17 mouse cellular contexts compared by ENCODE assay signal in the genomic region with DNA sequence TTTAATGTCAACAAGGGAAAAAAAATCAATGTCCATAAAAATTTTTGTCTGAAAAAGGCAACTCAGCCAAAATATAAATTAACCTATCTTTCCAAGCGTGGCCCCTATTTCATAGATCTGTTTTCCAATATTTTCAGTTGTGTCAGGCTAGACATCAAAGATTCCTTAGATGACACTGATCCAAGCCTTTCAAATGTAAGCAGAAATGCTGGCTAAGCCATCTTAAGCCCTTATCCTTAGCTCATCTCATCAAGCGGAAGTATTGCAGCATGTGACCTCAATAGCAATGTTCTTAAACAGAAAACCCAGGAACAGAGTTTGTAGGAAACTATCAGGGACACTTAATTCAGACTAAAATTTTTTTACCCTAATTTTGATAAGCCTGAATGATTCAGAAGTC.
DNase-seq lines count a peak whose midpoint lies in the region; ATAC-seq and TF ChIP-seq lines count a peak whose summit lies in the region.
"Had no signal": no experiment of that assay in that cellular context is flagged by ENCODE, and none has a peak within 500 bp of the region (broad histone marks: within the 10 kb centered on the region; RNA-seq: fewer than 3 reads in every experiment).

No protein-coding gene starts in this region.

- no peak overlapping the region for H3K4me2 ChIP-seq in forebrain, postnatal 0 days (ENCODE audit: low read depth)
- no peak overlapping the region for H3K4me2 ChIP-seq in forebrain, embryonic 15.5 days (replicated peaks)
- H3K4me2 ChIP-seq in hindbrain, postnatal 0 days (ENCODE audit: low read depth, low read length) = no peak overlapping the region
- H3K4me2 ChIP-seq in neural tube, embryonic 14.5 days (ENCODE audit: low read depth, low read length) = peak overlapping the region; percentile 4; the same call in 1 of the 2 replicates
- H3K4me2 ChIP-seq: lung, embryonic 15.5 days; stomach, embryonic 15.5 days had no signal

- H3K9ac ChIP-seq in forebrain, postnatal 0 days = no peak overlapping the region
- no peak overlapping the region for H3K9ac ChIP-seq in forebrain, embryonic 15.5 days (replicated peaks)
- H3K9ac ChIP-seq in hindbrain, postnatal 0 days (replicated peaks; ENCODE audit: low read length) = no peak overlapping the region
- H3K9ac ChIP-seq in neural tube, embryonic 14.5 days (replicated peaks; ENCODE audit: low read depth, low read length) = no peak overlapping the region
- H3K9ac ChIP-seq: liver, embryonic 14.5 days; lung, embryonic 15.5 days; stomach, embryonic 15.5 days had no signal

- no peak overlapping the region for H3K27ac ChIP-seq in forebrain, postnatal 0 days (ENCODE audit: low read depth, low read length)
- H3K27ac ChIP-seq in forebrain, embryonic 15.5 days (replicated peaks) = no peak overlapping the region; the same call in 1 of the 2 replicates
- H3K27ac ChIP-seq in hindbrain, postnatal 0 days = peak overlapping the region; percentile 49; the same call in 1 of the 2 replicates
- peak overlapping the region; percentile 80 for H3K27ac ChIP-seq in neural tube, embryonic 14.5 days (ENCODE audit: low read depth, low read length)
- no peak overlapping the region for H3K27ac ChIP-seq in thymus, adult 2 months (ENCODE audit: control insufficient read depth, insufficient read depth, low read length)
- H3K27ac ChIP-seq: liver, embryonic 14.5 days; lung, embryonic 15.5 days; macrophage; stomach, embryonic 15.5 days had no signal

- ATAC-seq in forebrain, postnatal 0 days = 0 out of 2 replicates have a peak, but pooled peaks have one; percentile 23
- no peak for ATAC-seq in forebrain, embryonic 15.5 days (replicated peaks)
- ATAC-seq in hindbrain, postnatal 0 days = no peak
- ATAC-seq in neural tube, embryonic 14.5 days (ENCODE audit: low read depth) = peak; percentile 47

- H3K9me3 ChIP-seq in forebrain, postnatal 0 days (ENCODE audit: low read length) = no peaks in the 10 kb centered on the region
- no peaks in the 10 kb centered on the region for H3K9me3 ChIP-seq in forebrain, embryonic 15.5 days
- H3K9me3 ChIP-seq in hindbrain, postnatal 0 days (ENCODE audit: low read length) = no peaks in the 10 kb centered on the region
- H3K9me3 ChIP-seq in neural tube, embryonic 14.5 days (ENCODE audit: control insufficient read depth, low read length) = no peaks in the 10 kb centered on the region
- H3K9me3 ChIP-seq: lung, embryonic 15.5 days; stomach, embryonic 15.5 days had no signal

- no peak for TF ChIP-seq POLR2A in brain, embryonic 14.5 days (IDR thresholded peaks at IDR 0.05; ENCODE audit: borderline replicate concordance, extremely low read depth, insufficient read depth, insufficient read length, poor library complexity, severe bottlenecking)
- no peak for TF ChIP-seq POLR2A in thymus, adult 2 months (IDR thresholded peaks at IDR 0.05; ENCODE audit: control insufficient read depth, extremely low read depth, insufficient read depth, low read length, poor library complexity)

- WGBS in forebrain, postnatal 0 days = 69% methylated on average over 2 of the region's 2 CpGs
- WGBS in forebrain, embryonic 15.5 days = 71% methylated on average over 2 of the region's 2 CpGs
- 63% methylated on average over 2 of the region's 2 CpGs for WGBS in hindbrain, postnatal 0 days
- 58% methylated on average over 2 of the region's 2 CpGs for WGBS in neural tube, embryonic 14.5 days
- 95% methylated on average over 2 of the region's 2 CpGs for WGBS in thymus, adult 2 months

- H3K4me1 ChIP-seq in forebrain, postnatal 0 days (ENCODE audit: insufficient read depth) = peaks cover 4% of the 10 kb centered on the region; the same call in 1 of the 2 replicates
- peaks cover 18% of the 10 kb centered on the region for H3K4me1 ChIP-seq in forebrain, embryonic 15.5 days
- H3K4me1 ChIP-seq in hindbrain, postnatal 0 days (ENCODE audit: insufficient read depth, low read length) = no peaks in the 10 kb centered on the region
- H3K4me1 ChIP-seq in neural tube, embryonic 14.5 days (ENCODE audit: control insufficient read depth, insufficient read depth, low read length) = peaks cover 4% of the 10 kb centered on the region; the same call in 1 of the 2 replicates
- no peaks in the 10 kb centered on the region for H3K4me1 ChIP-seq in thymus, adult 2 months (replicated peaks; ENCODE audit: control insufficient read depth, insufficient read depth, low read length)
- H3K4me1 ChIP-seq: lung, embryonic 15.5 days; stomach, embryonic 15.5 days had no signal

- no peak overlapping the region for H3K4me3 ChIP-seq in forebrain, postnatal 0 days (ENCODE audit: low read depth, low read length)
- no peak overlapping the region for H3K4me3 ChIP-seq in forebrain, embryonic 15.5 days
- no peak overlapping the region for H3K4me3 ChIP-seq in hindbrain, postnatal 0 days (ENCODE audit: low read length)
- no peak overlapping the region for H3K4me3 ChIP-seq in neural tube, embryonic 14.5 days (ENCODE audit: low read depth, low read length)
- H3K4me3 ChIP-seq in thymus, adult 2 months (ENCODE audit: control insufficient read depth, insufficient read depth, low read length) = no peak overlapping the region
- H3K4me3 ChIP-seq: lung, embryonic 15.5 days; stomach, embryonic 15.5 days had no signal

- TF ChIP-seq CTCF in forebrain, postnatal 0 days (IDR thresholded peaks at IDR 0.05; ENCODE audit: low read depth) = no peak
- TF ChIP-seq CTCF in brain, embryonic 14.5 days (IDR thresholded peaks at IDR 0.05; ENCODE audit: borderline replicate concordance, extremely low read depth, insufficient read depth, insufficient read length) = no peak
- TF ChIP-seq CTCF in hindbrain, postnatal 0 days (IDR thresholded peaks at IDR 0.05; ENCODE audit: low read depth) = no peak
- TF ChIP-seq CTCF in thymus, adult 2 months (IDR thresholded peaks at IDR 0.05; ENCODE audit: borderline replicate concordance, control insufficient read depth, extremely low read depth, insufficient read depth, low read length, poor library complexity) = no peak

- H3K27me3 ChIP-seq in forebrain, postnatal 0 days (ENCODE audit: insufficient read depth, low read length) = 0 out of 2 replicates have a peak, but pooled peaks cover 4% of the 10 kb centered on the region
- H3K27me3 ChIP-seq in forebrain, embryonic 15.5 days = peaks cover 13% of the 10 kb centered on the region; the same call in 1 of the 2 replicates
- no peaks in the 10 kb centered on the region for H3K27me3 ChIP-seq in hindbrain, postnatal 0 days (ENCODE audit: insufficient read depth, low read length)
- no peaks in the 10 kb centered on the region for H3K27me3 ChIP-seq in neural tube, embryonic 14.5 days (ENCODE audit: control insufficient read depth, insufficient read depth, low read length)
- no peaks in the 10 kb centered on the region for H3K27me3 ChIP-seq in thymus, adult 2 months (ENCODE audit: control insufficient read depth, insufficient read depth, low read length)
- H3K27me3 ChIP-seq: CH12.LX; lung, embryonic 15.5 days; stomach, embryonic 15.5 days had no signal

- no peaks in the 10 kb centered on the region for H3K36me3 ChIP-seq in forebrain, postnatal 0 days (ENCODE audit: insufficient read depth)
- H3K36me3 ChIP-seq in forebrain, embryonic 15.5 days = no peaks in the 10 kb centered on the region
- H3K36me3 ChIP-seq in hindbrain, postnatal 0 days (ENCODE audit: insufficient read depth, low read length) = no peaks in the 10 kb centered on the region
- no peaks in the 10 kb centered on the region for H3K36me3 ChIP-seq in neural tube, embryonic 14.5 days (ENCODE audit: control insufficient read depth, insufficient read depth, low read length)
- H3K36me3 ChIP-seq in thymus, adult 2 months (ENCODE audit: control insufficient read depth, insufficient read depth, low read length) = no peaks in the 10 kb centered on the region
- H3K36me3 ChIP-seq: lung, embryonic 15.5 days; stomach, embryonic 15.5 days had no signal

- peak; percentile 26 for DNase-seq in forebrain, postnatal 0 days
- DNase-seq in brain, embryonic 14.5 days (ENCODE audit: low read depth) = peak; percentile 53
- no peak for DNase-seq in hindbrain, postnatal 0 days (ENCODE audit: low spot score)
- DNase-seq in thymus, adult 2 months = no peak
- DNase-seq in heart, adult 18-20 months = no peak
- no peak for DNase-seq in spleen, postnatal 14 days (ENCODE audit: low spot score in 2 of 2)
- DNase-seq: cerebellum, adult 9-11 months; gastrocnemius, postnatal 25 days; kidney, adult 11 months; thymus, adult 18-20 months had no signal

Comparison
In these comparisons a context has a peak if more than half of its experiments do, and no peak if none do; other contexts are left out.
1. ATAC-seq: peak in forebrain, postnatal 0 days (single experiment) and neural tube, embryonic 14.5 days (single experiment); none in forebrain, embryonic 15.5 days (single experiment) and hindbrain, postnatal 0 days (single experiment).
2. DNase-seq: peak in forebrain, postnatal 0 days (single experiment) and brain, embryonic 14.5 days (single experiment); none in hindbrain, postnatal 0 days (single experiment), thymus, adult 2 months (single experiment), heart, adult 18-20 months (0 of 2) and spleen, postnatal 14 days (0 of 2).
3. H3K27ac ChIP-seq: peak in hindbrain, postnatal 0 days (single experiment) and neural tube, embryonic 14.5 days (single experiment); none in forebrain, postnatal 0 days (single experiment), forebrain, embryonic 15.5 days (single experiment) and thymus, adult 2 months (single experiment).